Mouse (Mus musculus): Measurements from ENCODE around the gene 5330417H12Rik. TPM values are rescaled to one million over a fixed set of nuclear protein-coding genes. Genes with fewer than 3 reads are reported as not detected.

5330417H12Rik gene
- polyA plus RNA-seq, 1 experiment = not detected

- peak; percentile 86 for TF ChIP-seq CTCF (IDR thresholded peaks at IDR 0.05; ENCODE audit: extremely low read depth, insufficient read depth, low read length)
- no peak for TF ChIP-seq POLR2A (IDR thresholded peaks at IDR 0.05; ENCODE audit: extremely low read depth, insufficient read depth, low read length)
- Histone ChIP-seq H3K4me1 (ENCODE audit: control insufficient read depth, insufficient read depth, low read length) (peaks cover 7% of the 10 kb centered on the region; the same call in 1 of the 2 replicates), H3K27ac (ENCODE audit: insufficient read depth, low read length) (no peak overlapping the region), H3K4me3 (ENCODE audit: insufficient read depth, low read length) (no peak overlapping the region)
These were observed 36.4 kb upstream of the 5330417H12Rik start for GRCm38 (mm10) chr7:107661189-107661842.

GRCm38 (mm10) chr7:107659186-107659918 lies 34.4 kb upstream of the 5330417H12Rik start:
- Histone ChIP-seq H3K27ac (ENCODE audit: insufficient read depth, low read length) (no peak overlapping the region), H3K4me3 (ENCODE audit: insufficient read depth, low read length) (no peak overlapping the region), H3K4me1 (ENCODE audit: control insufficient read depth, insufficient read depth, low read length) (no peaks in the 10 kb centered on the region)
- TF ChIP-seq POLR2A (IDR thresholded peaks at IDR 0.05; ENCODE audit: extremely low read depth, insufficient read depth, low read length) = no peak
- no peak for TF ChIP-seq CTCF (IDR thresholded peaks at IDR 0.05; ENCODE audit: extremely low read depth, insufficient read depth, low read length)

GRCm38 (mm10) chr7:107656451-107656850 lies 31.5 kb upstream of the 5330417H12Rik start:
- Histone ChIP-seq H3K27ac (ENCODE audit: insufficient read depth, low read length) (no peak overlapping the region), H3K4me1 (ENCODE audit: control insufficient read depth, insufficient read depth, low read length) (no peaks in the 10 kb centered on the region), H3K4me3 (ENCODE audit: insufficient read depth, low read length) (no peak overlapping the region)
- no peak for TF ChIP-seq POLR2A (IDR thresholded peaks at IDR 0.05; ENCODE audit: extremely low read depth, insufficient read depth, low read length)
- TF ChIP-seq CTCF (IDR thresholded peaks at IDR 0.05; ENCODE audit: extremely low read depth, insufficient read depth, low read length) = no peak

- Histone ChIP-seq H3K4me1 (ENCODE audit: control insufficient read depth, insufficient read depth, low read length) (no peaks in the 10 kb centered on the region), H3K27ac (ENCODE audit: insufficient read depth, low read length) (no peak overlapping the region), H3K4me3 (ENCODE audit: insufficient read depth, low read length) (no peak overlapping the region)
- TF ChIP-seq POLR2A (IDR thresholded peaks at IDR 0.05; ENCODE audit: extremely low read depth, insufficient read depth, low read length) (no peak), CTCF (IDR thresholded peaks at IDR 0.05; ENCODE audit: extremely low read depth, insufficient read depth, low read length) (no peak)
These were observed 26.9 kb upstream of the 5330417H12Rik start for GRCm38 (mm10) chr7:107651821-107652220.

GRCm38 (mm10) chr7:107649990-107650389 lies 25.0 kb upstream of the 5330417H12Rik start:
- H3K4me3 ChIP-seq (ENCODE audit: insufficient read depth, low read length) = no peak overlapping the region
- no peak for TF ChIP-seq POLR2A (IDR thresholded peaks at IDR 0.05; ENCODE audit: extremely low read depth, insufficient read depth, low read length)
- TF ChIP-seq CTCF (IDR thresholded peaks at IDR 0.05; ENCODE audit: extremely low read depth, insufficient read depth, low read length) = no peak
- H3K4me1 ChIP-seq (ENCODE audit: control insufficient read depth, insufficient read depth, low read length) = no peaks in the 10 kb centered on the region
- H3K27ac ChIP-seq (ENCODE audit: insufficient read depth, low read length) = no peak overlapping the region

GRCm38 (mm10) chr7:107648937-107649688 lies 24.2 kb upstream of the 5330417H12Rik start:
- TF ChIP-seq POLR2A (IDR thresholded peaks at IDR 0.05; ENCODE audit: extremely low read depth, insufficient read depth, low read length) (no peak), CTCF (IDR thresholded peaks at IDR 0.05; ENCODE audit: extremely low read depth, insufficient read depth, low read length) (no peak)
- no peak overlapping the region for H3K4me3 ChIP-seq (ENCODE audit: insufficient read depth, low read length)
- no peak overlapping the region for H3K27ac ChIP-seq (ENCODE audit: insufficient read depth, low read length)
- no peaks in the 10 kb centered on the region for H3K4me1 ChIP-seq (ENCODE audit: control insufficient read depth, insufficient read depth, low read length)

GRCm38 (mm10) chr7:107644987-107645386 lies 20.0 kb upstream of the 5330417H12Rik start:
- Histone ChIP-seq H3K27ac (ENCODE audit: insufficient read depth, low read length) (no peak overlapping the region), H3K4me3 (ENCODE audit: insufficient read depth, low read length) (no peak overlapping the region), H3K4me1 (ENCODE audit: control insufficient read depth, insufficient read depth, low read length) (no peaks in the 10 kb centered on the region)
- TF ChIP-seq CTCF (IDR thresholded peaks at IDR 0.05; ENCODE audit: extremely low read depth, insufficient read depth, low read length) = no peak

- no peak overlapping the region for H3K4me3 ChIP-seq (ENCODE audit: insufficient read depth, low read length)
- H3K27ac ChIP-seq (ENCODE audit: insufficient read depth, low read length) = no peak overlapping the region
- no peaks in the 10 kb centered on the region for H3K4me1 ChIP-seq (ENCODE audit: control insufficient read depth, insufficient read depth, low read length)
- TF ChIP-seq POLR2A (IDR thresholded peaks at IDR 0.05; ENCODE audit: extremely low read depth, insufficient read depth, low read length) (no peak), CTCF (IDR thresholded peaks at IDR 0.05; ENCODE audit: extremely low read depth, insufficient read depth, low read length) (no peak)
These were observed 17.8 kb upstream of the 5330417H12Rik start for GRCm38 (mm10) chr7:107642586-107643275.

GRCm38 (mm10) chr7:107638026-107638425 lies 13.1 kb upstream of the 5330417H12Rik start:
- Histone ChIP-seq H3K27ac (ENCODE audit: insufficient read depth, low read length) (no peak overlapping the region), H3K4me1 (ENCODE audit: control insufficient read depth, insufficient read depth, low read length) (no peaks in the 10 kb centered on the region), H3K4me3 (ENCODE audit: insufficient read depth, low read length) (no peak overlapping the region)
- TF ChIP-seq POLR2A (IDR thresholded peaks at IDR 0.05; ENCODE audit: extremely low read depth, insufficient read depth, low read length) = no peak
- no peak for TF ChIP-seq CTCF (IDR thresholded peaks at IDR 0.05; ENCODE audit: extremely low read depth, insufficient read depth, low read length)
